Mouse (Mus musculus): ENCODE measurements at regions not wholly inside any gene's neighbourhood (a gene's known extent, or its start where the extent isn't known, plus 50 kb on each side); places are given as distances from the start of the nearest gene placed in this dataset.

DNA sequence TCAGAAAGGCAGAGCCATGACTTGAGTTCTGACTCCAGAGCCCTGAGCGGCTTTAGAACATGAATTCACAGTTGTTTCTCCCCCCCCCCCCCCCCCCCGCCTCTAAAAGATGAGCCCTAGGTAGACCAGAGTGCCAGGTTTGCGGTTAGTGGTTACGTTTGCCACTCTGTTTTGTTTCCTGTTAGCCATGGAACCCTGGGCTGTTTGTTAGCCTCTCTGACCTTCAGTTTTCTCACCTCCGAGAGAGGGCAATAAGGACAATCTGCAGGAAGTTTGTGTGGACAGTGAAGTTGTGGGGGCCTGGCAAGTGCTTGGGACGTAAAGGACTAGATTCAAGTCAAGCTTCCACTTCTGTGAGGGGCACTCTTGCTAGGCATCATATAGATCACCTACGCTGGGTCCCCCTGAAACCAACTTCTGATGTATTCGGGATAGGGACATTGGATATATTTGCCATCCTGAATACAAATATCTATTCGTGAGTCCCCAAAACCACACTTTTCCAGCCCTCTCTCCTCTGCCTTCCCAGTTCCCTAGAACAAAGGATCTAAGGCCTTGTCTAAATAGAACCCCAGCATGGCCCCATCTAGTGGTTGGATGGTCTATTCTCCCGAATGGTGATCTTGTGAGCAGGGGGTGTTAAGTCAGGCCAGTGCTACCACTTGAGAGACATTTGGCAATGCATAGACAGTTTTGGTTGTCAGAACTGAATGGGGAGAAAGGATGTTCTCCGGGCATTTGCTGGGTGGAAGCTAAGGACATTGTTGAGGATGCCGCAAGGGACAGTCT, 145.4 kb upstream of the Tle3 start:
- WGBS: 84% methylated on average over 11 of the region's 12 CpGs

DNA sequence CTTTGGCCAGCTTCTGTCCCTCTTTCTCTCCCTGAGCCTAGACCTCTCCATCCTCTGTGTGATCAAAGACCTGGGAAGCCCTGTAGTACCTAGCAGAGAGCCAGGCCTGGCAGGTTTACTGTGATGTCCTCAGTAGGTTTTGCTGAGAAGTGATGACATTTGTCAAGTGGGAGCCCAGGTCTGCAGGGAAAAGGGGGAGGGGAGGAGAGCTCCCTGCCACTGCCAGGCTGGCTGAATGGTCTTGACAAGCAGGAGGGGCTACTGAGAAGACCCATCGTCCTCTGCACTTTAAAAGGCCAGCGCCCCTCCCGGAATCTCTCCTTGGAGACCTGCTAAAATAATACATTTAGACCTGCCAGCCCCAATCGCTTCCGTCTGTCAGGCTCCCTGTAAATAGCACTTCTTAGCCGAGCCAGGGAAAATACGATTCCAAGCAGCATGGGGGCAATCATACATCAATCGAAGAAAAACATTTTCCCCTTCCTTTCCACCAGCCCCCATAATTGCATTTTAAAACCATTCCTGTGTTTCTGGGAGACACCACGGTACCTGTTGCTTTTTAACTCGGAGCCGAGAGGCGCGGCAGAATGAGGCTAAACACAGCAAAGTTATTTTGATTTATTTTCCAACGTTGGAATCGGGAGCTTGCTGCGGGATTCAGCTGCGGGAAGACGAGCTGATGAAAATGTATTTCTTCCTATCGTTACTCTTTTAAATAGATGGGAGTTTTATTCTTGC, 144.5 kb upstream of the Tle3 start:
- Histone ChIP-seq H3K4me1 (ENCODE audit: control insufficient read depth, insufficient read depth, low read length) (peaks cover 15% of the 10 kb centered on the region), H3K27ac (ENCODE audit: low read length) (no peak overlapping the region), H3K9me3 (replicated peaks; ENCODE audit: control insufficient read depth, low read length, poor library complexity, severe bottlenecking) (no peaks in the 10 kb centered on the region), H3K36me3 (ENCODE audit: control insufficient read depth, insufficient read depth, low read length) (no peaks in the 10 kb centered on the region), H3K4me2 (ENCODE audit: low read length) (no peak overlapping the region), H3K27me3 (ENCODE audit: control insufficient read depth, insufficient read depth, low read depth, low read length) (no peaks in the 10 kb centered on the region), H3K9ac (ENCODE audit: low read depth, low read length) (no peak overlapping the region), H3K4me3 (ENCODE audit: low read depth, low read length) (no peak overlapping the region)
- WGBS: 40% methylated on average over 19 of the region's 19 CpGs
- no peak for ATAC-seq

More for the DNA sequence above, 145.4 kb upstream of the Tle3 start:
- no peak overlapping the region for H3K27ac ChIP-seq (ENCODE audit: low read length)
- no peak overlapping the region for H3K9ac ChIP-seq (ENCODE audit: low read depth, low read length)
- no peaks in the 10 kb centered on the region for H3K27me3 ChIP-seq (ENCODE audit: control insufficient read depth, insufficient read depth, low read depth, low read length)
- H3K4me3 ChIP-seq (ENCODE audit: low read depth, low read length): no peak overlapping the region
- peaks cover 15% of the 10 kb centered on the region for H3K4me1 ChIP-seq (ENCODE audit: control insufficient read depth, insufficient read depth, low read length)
- no peaks in the 10 kb centered on the region for H3K9me3 ChIP-seq (replicated peaks; ENCODE audit: control insufficient read depth, low read length, poor library complexity, severe bottlenecking)
- no peak overlapping the region for H3K4me2 ChIP-seq (ENCODE audit: low read length)
- no peaks in the 10 kb centered on the region for H3K36me3 ChIP-seq (ENCODE audit: control insufficient read depth, insufficient read depth, low read length)
- ATAC-seq: no peak

- Histone ChIP-seq H3K27me3 (ENCODE audit: control insufficient read depth, insufficient read depth, low read depth, low read length) (no peaks in the 10 kb centered on the region), H3K36me3 (ENCODE audit: control insufficient read depth, insufficient read depth, low read length) (no peaks in the 10 kb centered on the region), H3K9me3 (replicated peaks; ENCODE audit: control insufficient read depth, low read length, poor library complexity, severe bottlenecking) (no peaks in the 10 kb centered on the region), H3K9ac (ENCODE audit: low read depth, low read length) (no peak overlapping the region), H3K27ac (ENCODE audit: low read length) (no peak overlapping the region), H3K4me2 (ENCODE audit: low read length) (no peak overlapping the region), H3K4me3 (ENCODE audit: low read depth, low read length) (no peak overlapping the region), H3K4me1 (ENCODE audit: control insufficient read depth, insufficient read depth, low read length) (peaks cover 15% of the 10 kb centered on the region)
- WGBS: 49% methylated on average over 6 of the region's 6 CpGs
- no peak for ATAC-seq
Measured at GRCm38 (mm10) chr9:61228230-61228631, 143.9 kb upstream of the Tle3 start.

GRCm38 (mm10) chr9:61230306-61230705, 141.9 kb upstream of the Tle3 start:
- Histone ChIP-seq H3K4me3 (ENCODE audit: low read depth, low read length) (no peak overlapping the region), H3K9ac (ENCODE audit: low read depth, low read length) (no peak overlapping the region), H3K4me1 (ENCODE audit: control insufficient read depth, insufficient read depth, low read length) (peaks cover 15% of the 10 kb centered on the region), H3K36me3 (ENCODE audit: control insufficient read depth, insufficient read depth, low read length) (no peaks in the 10 kb centered on the region), H3K9me3 (replicated peaks; ENCODE audit: control insufficient read depth, low read length, poor library complexity, severe bottlenecking) (no peaks in the 10 kb centered on the region), H3K4me2 (ENCODE audit: low read length) (no peak overlapping the region), H3K27me3 (ENCODE audit: control insufficient read depth, insufficient read depth, low read depth, low read length) (peaks cover 3% of the 10 kb centered on the region; the same call in 1 of the 2 replicates), H3K27ac (ENCODE audit: low read length) (no peak overlapping the region)
- ATAC-seq: 0 out of 2 replicates have a peak, but pooled peaks have one; percentile 41
- 64% methylated on average over 4 of the region's 4 CpGs for WGBS

DNA sequence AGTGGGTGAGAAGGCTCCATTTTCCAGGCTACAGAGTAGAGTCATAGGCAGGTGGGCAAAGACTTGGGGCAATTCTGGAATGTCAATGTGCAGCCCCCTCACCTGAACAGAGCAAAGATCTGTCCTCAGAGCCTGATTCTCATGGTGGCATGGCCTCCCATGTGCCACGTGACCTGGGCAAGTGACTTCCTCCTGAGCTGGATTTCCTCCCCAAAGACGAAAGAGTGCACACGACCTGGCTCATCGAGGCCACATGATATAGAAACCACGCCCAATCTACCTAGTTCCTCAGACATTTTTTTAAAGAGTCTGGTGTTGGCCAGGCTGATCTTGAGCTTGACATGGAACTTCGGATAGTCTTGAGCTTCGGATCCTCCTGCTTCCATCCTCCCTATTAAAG, 139.5 kb upstream of the Tle3 start:
- ATAC-seq: no peak
- WGBS: 86% methylated on average over 7 of the region's 7 CpGs
- no peak overlapping the region for H3K9ac ChIP-seq (ENCODE audit: low read depth, low read length)
- peaks cover 29% of the 10 kb centered on the region for H3K4me1 ChIP-seq (ENCODE audit: control insufficient read depth, insufficient read depth, low read length)
- H3K4me2 ChIP-seq (ENCODE audit: low read length): no peak overlapping the region
- no peaks in the 10 kb centered on the region for H3K36me3 ChIP-seq (ENCODE audit: control insufficient read depth, insufficient read depth, low read length)
- H3K9me3 ChIP-seq (replicated peaks; ENCODE audit: control insufficient read depth, low read length, poor library complexity, severe bottlenecking): no peaks in the 10 kb centered on the region
- peaks cover 3% of the 10 kb centered on the region; the same call in 1 of the 2 replicates for H3K27me3 ChIP-seq (ENCODE audit: control insufficient read depth, insufficient read depth, low read depth, low read length)
- H3K27ac ChIP-seq (ENCODE audit: low read length): no peak overlapping the region
- H3K4me3 ChIP-seq (ENCODE audit: low read depth, low read length): no peak overlapping the region

GRCm38 (mm10) chr9:61233251-61233650, 138.9 kb upstream of the Tle3 start:
- ATAC-seq: no peak
- peaks cover 24% of the 10 kb centered on the region for H3K4me1 ChIP-seq (ENCODE audit: control insufficient read depth, insufficient read depth, low read length)
- H3K4me3 ChIP-seq (ENCODE audit: low read depth, low read length): no peak overlapping the region
- WGBS: 84% methylated on average over 2 of the region's 2 CpGs
- H3K36me3 ChIP-seq (ENCODE audit: control insufficient read depth, insufficient read depth, low read length): no peaks in the 10 kb centered on the region
- no peaks in the 10 kb centered on the region for H3K9me3 ChIP-seq (replicated peaks; ENCODE audit: control insufficient read depth, low read length, poor library complexity, severe bottlenecking)
- H3K9ac ChIP-seq (ENCODE audit: low read depth, low read length): no peak overlapping the region
- no peak overlapping the region for H3K27ac ChIP-seq (ENCODE audit: low read length)
- H3K27me3 ChIP-seq (ENCODE audit: control insufficient read depth, insufficient read depth, low read depth, low read length): peaks cover 3% of the 10 kb centered on the region; the same call in 1 of the 2 replicates
- no peak overlapping the region for H3K4me2 ChIP-seq (ENCODE audit: low read length)

GRCm38 (mm10) chr9:61235653-61236610, 136.2 kb upstream of the Tle3 start:
- Histone ChIP-seq H3K4me1 (ENCODE audit: control insufficient read depth, insufficient read depth, low read length) (peaks cover 28% of the 10 kb centered on the region), H3K4me2 (ENCODE audit: low read length) (no peak overlapping the region), H3K36me3 (ENCODE audit: control insufficient read depth, insufficient read depth, low read length) (no peaks in the 10 kb centered on the region), H3K9ac (ENCODE audit: low read depth, low read length) (0 out of 2 replicates have a peak overlapping the region, but pooled peaks have one; percentile 23), H3K27ac (ENCODE audit: low read length) (peak overlapping the region; percentile 62), H3K27me3 (ENCODE audit: control insufficient read depth, insufficient read depth, low read depth, low read length) (peaks cover 3% of the 10 kb centered on the region; the same call in 1 of the 2 replicates), H3K9me3 (replicated peaks; ENCODE audit: control insufficient read depth, low read length, poor library complexity, severe bottlenecking) (no peaks in the 10 kb centered on the region), H3K4me3 (ENCODE audit: low read depth, low read length) (no peak overlapping the region)
- 6% methylated on average over 17 of the region's 17 CpGs for WGBS
- peak; percentile 79 for ATAC-seq

- Histone ChIP-seq H3K27ac (ENCODE audit: low read length) (no peak overlapping the region), H3K9ac (ENCODE audit: low read depth, low read length) (no peak overlapping the region), H3K27me3 (ENCODE audit: control insufficient read depth, insufficient read depth, low read depth, low read length) (peaks cover 1% of the 10 kb centered on the region; the same call in 1 of the 2 replicates), H3K9me3 (replicated peaks; ENCODE audit: control insufficient read depth, low read length, poor library complexity, severe bottlenecking) (no peaks in the 10 kb centered on the region), H3K4me1 (ENCODE audit: control insufficient read depth, insufficient read depth, low read length) (peaks cover 31% of the 10 kb centered on the region), H3K36me3 (ENCODE audit: control insufficient read depth, insufficient read depth, low read length) (no peaks in the 10 kb centered on the region), H3K4me2 (ENCODE audit: low read length) (no peak overlapping the region), H3K4me3 (ENCODE audit: low read depth, low read length) (no peak overlapping the region)
- WGBS: 16% methylated on average over 4 of the region's 4 CpGs
- no peak for ATAC-seq
Measured at GRCm38 (mm10) chr9:61238687-61239250, 133.4 kb upstream of the Tle3 start.
